In the genomic region with DNA sequence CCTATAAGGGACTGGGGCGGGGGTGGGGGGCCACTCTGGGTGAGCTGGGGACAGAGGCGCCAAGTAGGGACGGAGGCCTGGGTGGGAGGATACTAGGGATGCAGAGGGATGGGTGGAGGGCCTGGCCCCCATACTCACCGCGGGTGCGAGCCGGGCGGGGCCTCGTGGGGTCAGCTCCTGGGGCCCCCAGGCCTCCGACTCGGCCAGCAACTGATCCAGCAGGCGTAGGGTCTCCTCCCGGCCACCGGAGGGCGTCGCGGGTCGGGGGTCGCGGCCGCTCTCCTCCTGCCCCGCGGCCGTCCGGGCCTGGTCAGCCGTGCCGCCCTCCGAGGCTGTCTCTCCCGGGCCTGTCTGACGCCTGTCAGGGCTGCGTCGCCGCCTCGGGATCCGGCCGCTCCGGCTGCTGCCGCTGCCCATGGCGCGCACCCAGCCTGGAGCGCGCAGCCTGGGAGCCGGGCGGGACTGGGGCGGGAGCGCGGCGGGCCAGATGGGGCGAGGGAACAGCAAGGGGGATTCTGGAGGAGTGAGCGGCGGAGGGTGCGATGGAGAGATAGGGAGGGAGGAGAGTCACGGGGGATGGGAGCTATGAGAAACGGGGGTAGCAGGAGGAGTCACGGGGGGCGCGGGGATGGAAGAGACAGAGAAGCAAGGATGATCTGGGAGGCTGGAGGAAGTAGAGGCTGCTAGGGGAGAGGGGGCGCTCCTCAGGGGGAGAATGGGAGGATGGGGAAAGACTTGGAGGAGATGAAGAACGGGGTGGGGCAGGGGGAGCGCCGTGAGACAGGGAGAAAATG, we compare ENCODE assay signal across 9 mouse cellular contexts. TPM values are rescaled to one million over a fixed set of nuclear protein-coding genes. Genes with fewer than 3 reads are reported as not detected.
DNase-seq lines count a peak whose midpoint lies in the region; ATAC-seq and TF ChIP-seq lines count a peak whose summit lies in the region.
"Had no signal": no experiment of that assay in that cellular context is flagged by ENCODE, and none has a peak within 500 bp of the region (broad histone marks: within the 10 kb centered on the region; RNA-seq: fewer than 3 reads in every experiment).

No protein-coding gene starts in this region.

- H3K36me3 ChIP-seq in forebrain, embryonic 14.5 days (ENCODE audit: control insufficient read depth, insufficient read depth, low read length): no peaks in the 10 kb centered on the region
- H3K36me3 ChIP-seq in hindbrain, postnatal 0 days (ENCODE audit: insufficient read depth, low read length): no peaks in the 10 kb centered on the region
- no peaks in the 10 kb centered on the region for H3K36me3 ChIP-seq in liver, embryonic 13.5 days

- no peak overlapping the region for H3K27ac ChIP-seq in forebrain, embryonic 14.5 days (ENCODE audit: low read depth, low read length)
- no peak overlapping the region for H3K27ac ChIP-seq in hindbrain, postnatal 0 days
- H3K27ac ChIP-seq in liver, embryonic 13.5 days: no peak overlapping the region

- in situ Hi-C loops in Patski (cut with MboI; ENCODE audit: low pct_unique_long_range_greater_than_20kb): no loop called here

- TF ChIP-seq CTCF in Patski (IDR thresholded peaks at IDR 0.05): peak; percentile 82
- peak; percentile 14; the same call in 1 of the 2 replicates for TF ChIP-seq CTCF in hindbrain, postnatal 0 days (IDR thresholded peaks at IDR 0.05; ENCODE audit: low read depth)

- peak overlapping the region; percentile 58 for H3K4me3 ChIP-seq in forebrain, embryonic 14.5 days (ENCODE audit: low read depth, low read length)
- H3K4me3 ChIP-seq in hindbrain, postnatal 0 days (ENCODE audit: low read length): peak overlapping the region; percentile 67
- peak overlapping the region; percentile 55 for H3K4me3 ChIP-seq in liver, embryonic 13.5 days (replicated peaks)

- H3K9me3 ChIP-seq in forebrain, embryonic 14.5 days (replicated peaks; ENCODE audit: control insufficient read depth, low read length): no peaks in the 10 kb centered on the region
- no peaks in the 10 kb centered on the region for H3K9me3 ChIP-seq in hindbrain, postnatal 0 days (ENCODE audit: low read length)
- H3K9me3 ChIP-seq in liver, embryonic 13.5 days (replicated peaks): no peaks in the 10 kb centered on the region

- H3K4me2 ChIP-seq in forebrain, embryonic 14.5 days (ENCODE audit: low read length): peak overlapping the region; percentile 91
- peak overlapping the region; percentile 94 for H3K4me2 ChIP-seq in hindbrain, postnatal 0 days (ENCODE audit: low read depth, low read length)
- peak overlapping the region; percentile 64 for H3K4me2 ChIP-seq in liver, embryonic 13.5 days

- peak overlapping the region; percentile 73 for H3K9ac ChIP-seq in forebrain, embryonic 14.5 days (ENCODE audit: low read length)
- peak overlapping the region; percentile 83 for H3K9ac ChIP-seq in hindbrain, postnatal 0 days (replicated peaks; ENCODE audit: low read length)
- H3K9ac ChIP-seq in liver, embryonic 13.5 days: peak overlapping the region; percentile 47

- peak; percentile 56 for DNase-seq in gastrocnemius, postnatal 10 days
- no peak for DNase-seq in gastrocnemius, adult 8-10 months (ENCODE audit: low spot score in 2 of 2)
- DNase-seq in Patski (ENCODE audit: low read depth, low spot score): no peak
- peak; percentile 65 for DNase-seq in forebrain, embryonic 14.5 days (ENCODE audit: low spot score)
- DNase-seq in hindbrain, postnatal 0 days (ENCODE audit: low spot score): peak; percentile 28
- DNase-seq in liver, embryonic 13.5 days: no peak
- DNase-seq in retina, postnatal 1 day: peak; percentile 77
- DNase-seq in frontal cortex, postnatal 10 days (ENCODE audit: low spot score in 2 of 2): no peak

- POLR2A ChIA-PET in Patski (lab: Charles Lee): interaction anchor here (0.6 to 1.3 kb wide), 3 partner anchors 9 to 28 kb away, joined by 3 to 6 read pairs (median 4); no protein-coding TSS in a partner anchor

- 2% methylated on average over 61 of the region's 61 CpGs for WGBS in forebrain, embryonic 14.5 days
- WGBS in hindbrain, postnatal 0 days: 2% methylated on average over 43 of the region's 61 CpGs
- WGBS in liver, embryonic 13.5 days (ENCODE audit: insufficient replicate concordance): 2% methylated on average over 58 of the region's 61 CpGs

- peaks cover 3% of the 10 kb centered on the region; the same call in 1 of the 2 replicates for H3K4me1 ChIP-seq in forebrain, embryonic 14.5 days (ENCODE audit: control insufficient read depth, insufficient read depth, low read length)
- H3K4me1 ChIP-seq in hindbrain, postnatal 0 days (ENCODE audit: insufficient read depth, low read length): peaks cover 15% of the 10 kb centered on the region; the same call in 1 of the 2 replicates
- H3K4me1 ChIP-seq in liver, embryonic 13.5 days (replicated peaks): peaks cover 29% of the 10 kb centered on the region

- ATAC-seq in Patski: peak; percentile 31
- ATAC-seq in forebrain, embryonic 14.5 days: peak; percentile 88
- peak; percentile 77 for ATAC-seq in hindbrain, postnatal 0 days
- ATAC-seq in liver, embryonic 13.5 days (ENCODE audit: low read depth): no peak; the same call in 1 of the 2 replicates

- no peaks in the 10 kb centered on the region for H3K27me3 ChIP-seq in Patski
- peaks cover 19% of the 10 kb centered on the region for H3K27me3 ChIP-seq in forebrain, embryonic 14.5 days (replicated peaks; ENCODE audit: control insufficient read depth, insufficient read depth, low read length)
- no peaks in the 10 kb centered on the region for H3K27me3 ChIP-seq in hindbrain, postnatal 0 days (ENCODE audit: insufficient read depth, low read length)
- H3K27me3 ChIP-seq in liver, embryonic 13.5 days: peaks cover 70% of the 10 kb centered on the region

- CTCF ChIA-PET in Patski (lab: Charles Lee): interaction anchor here (0.7 to 1.8 kb wide), 4 partner anchors 10 to 210 kb away, joined by 3 to 4 read pairs (median 3); no protein-coding TSS in a partner anchor

RNA-seq across cellular contexts. Expression of a gene that starts 0.9 kb away (rescaled TPM):
- total RNA-seq in gastrocnemius, postnatal 10 days (2021): 1 to 10 TPM; 7.4 to 8.3 TPM
- 1 to 10 TPM; 1.9 to 3.4 (median 2.9) TPM for total RNA-seq in gastrocnemius, adult 8-10 months (2022)
- polyA plus RNA-seq in Patski (2021): 116 TPM
- polyA plus RNA-seq in forebrain, embryonic 14.5 days (2014; fragmentation: Nextera tagmentation; extraction: Ambion mirVana): 1.2 and 1.7 TPM in 2 replicates
- 3.9 and 5.5 TPM in 2 replicates for total RNA-seq in hindbrain, postnatal 0 days (2014; rRNA removed)
- polyA plus RNA-seq in hindbrain, postnatal 0 days (2015; fragmentation: Nextera tagmentation; extraction: Ambion mirVana): 1.4 and 1.7 TPM in 2 replicates
- polyA plus RNA-seq in liver, embryonic 13.5 days (2015; fragmentation: Nextera tagmentation; extraction: Ambion mirVana): 0.38 and 0.50 TPM in 2 replicates
- total RNA-seq: hematopoietic stem cell, adult 5-6 weeks had no signal

RNA-seq across cellular contexts. Expression of a gene that starts 27.4 kb away (rescaled TPM):
- total RNA-seq in gastrocnemius, postnatal 10 days (2021): 10 to 100 TPM; 13.5 to 21.2 TPM
- under 1 TPM; 0.46 to 0.73 (median 0.50) TPM for total RNA-seq in gastrocnemius, adult 8-10 months (2022)
- 129 TPM for polyA plus RNA-seq in Patski (2021)
- polyA plus RNA-seq in forebrain, embryonic 14.5 days (2014; fragmentation: Nextera tagmentation; extraction: Ambion mirVana): 136 and 139 TPM in 2 replicates
- total RNA-seq in hindbrain, postnatal 0 days (2014; rRNA removed): 23.4 TPM in 2 replicates
- polyA plus RNA-seq in hindbrain, postnatal 0 days (2015; fragmentation: Nextera tagmentation; extraction: Ambion mirVana): 53.4 and 61.1 TPM in 2 replicates
- 586 and 708 TPM in 2 replicates for polyA plus RNA-seq in liver, embryonic 13.5 days (2015; fragmentation: Nextera tagmentation; extraction: Ambion mirVana)

RNA-seq across cellular contexts. Expression of a gene that starts 29.6 kb away (rescaled TPM):
- total RNA-seq in gastrocnemius, postnatal 10 days (2021): 10 to 100 TPM in 1 of 2 experiments, 1 to 10 TPM in 1; 9.5 to 11.4 TPM
- 1 to 10 TPM; 3.2 to 4.5 (median 4.2) TPM for total RNA-seq in gastrocnemius, adult 8-10 months (2022)
- polyA plus RNA-seq in Patski (2021): 10.1 TPM
- polyA plus RNA-seq in forebrain, embryonic 14.5 days (2014; fragmentation: Nextera tagmentation; extraction: Ambion mirVana): 14.8 and 17.0 TPM in 2 replicates
- total RNA-seq in hindbrain, postnatal 0 days (2014; rRNA removed): 28.2 and 28.3 TPM in 2 replicates
- polyA plus RNA-seq in hindbrain, postnatal 0 days (2015; fragmentation: Nextera tagmentation; extraction: Ambion mirVana): 18.0 and 20.4 TPM in 2 replicates
- 7.0 and 9.2 TPM in 2 replicates for polyA plus RNA-seq in liver, embryonic 13.5 days (2015; fragmentation: Nextera tagmentation; extraction: Ambion mirVana)

Comparison
In these comparisons a context has a peak if more than half of its experiments do, and no peak if none do; other contexts are left out.
1. DNase-seq: peak in gastrocnemius, postnatal 10 days (single experiment), forebrain, embryonic 14.5 days (single experiment), hindbrain, postnatal 0 days (single experiment) and retina, postnatal 1 day (single experiment); none in gastrocnemius, adult 8-10 months (0 of 2), Patski (single experiment), liver, embryonic 13.5 days (single experiment) and frontal cortex, postnatal 10 days (0 of 2).
2. RNA of a gene that starts 0.9 kb away (polyA plus RNA-seq): 116 TPM in Patski (single experiment); 1.4 to 1.7 TPM in hindbrain, postnatal 0 days, 1.2 to 1.7 TPM in forebrain, embryonic 14.5 days and 0.38 to 0.50 TPM in liver, embryonic 13.5 days; every median in the first group is over 10 times any median in the second.
3. Peak in every context shown above with its lines, with median percentiles within 50 percentile points of each other: H3K4me2 ChIP-seq, H3K4me3 ChIP-seq and H3K9ac ChIP-seq.